Mouse (Mus musculus): ENCODE measurements at regions not wholly inside any gene's neighbourhood (a gene's known extent, or its start where the extent isn't known, plus 50 kb on each side); places are given as distances from the start of the nearest gene placed in this dataset.

- ATAC-seq (replicated peaks; ENCODE audit: low FRiP score): no peak
- Histone ChIP-seq H3K9me3 (replicated peaks) (no peaks in the 10 kb centered on the region), H3K27ac (no peak overlapping the region), H3K4me1 (peaks cover 6% of the 10 kb centered on the region), H3K27me3 (0 out of 2 replicates have a peak, but pooled peaks cover 4% of the 10 kb centered on the region), H3K4me3 (replicated peaks) (no peak overlapping the region), H3K4me2 (no peak overlapping the region), H3K36me3 (no peaks in the 10 kb centered on the region), H3K9ac (no peak overlapping the region)
- WGBS: 59% methylated on average over 4 of the region's 4 CpGs
These were observed 52.1 kb upstream of the Fyn start for GRCm38 (mm10) chr10:39316533-39316932.

DNA sequence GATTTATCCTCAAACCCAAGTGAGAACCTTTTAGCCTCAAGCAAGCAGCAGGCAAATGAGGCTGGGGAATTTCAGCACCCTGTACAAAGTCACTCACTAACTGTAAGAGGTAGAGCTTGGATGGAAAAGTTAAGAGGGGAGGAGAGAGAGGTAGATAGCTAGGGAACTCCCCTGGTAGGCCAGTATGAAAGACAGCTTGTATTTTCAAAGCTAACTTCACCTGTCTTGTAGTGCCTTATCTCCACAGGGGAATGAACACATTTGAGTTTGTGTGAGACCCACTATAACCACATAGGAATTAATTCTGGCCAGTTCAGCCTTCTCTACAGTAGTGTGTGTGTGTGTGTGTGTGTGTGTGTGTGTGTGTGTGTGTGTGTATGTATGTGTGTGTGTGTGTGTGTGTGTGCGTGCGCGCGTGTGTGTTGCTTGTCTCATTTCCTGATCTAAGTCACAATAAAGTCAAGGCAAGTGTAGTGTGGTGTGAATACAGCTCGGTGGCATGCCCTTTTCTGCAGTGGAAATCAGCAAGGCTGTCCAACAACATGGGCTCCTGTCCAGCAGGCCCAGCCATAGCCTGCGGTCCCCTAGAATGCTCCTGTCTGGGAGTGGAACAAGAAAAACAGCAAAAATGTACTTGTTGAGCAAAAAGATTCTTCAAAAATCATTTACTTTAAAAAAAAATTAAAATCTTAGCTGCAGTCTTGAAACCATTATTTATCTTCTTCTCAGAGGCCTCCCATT lies 53.1 kb upstream of the Fyn start:
- H3K9ac ChIP-seq: no peak overlapping the region
- H3K4me3 ChIP-seq (replicated peaks): no peak overlapping the region
- no peaks in the 10 kb centered on the region for H3K27me3 ChIP-seq
- H3K36me3 ChIP-seq: no peaks in the 10 kb centered on the region
- H3K27ac ChIP-seq: no peak overlapping the region
- 73% methylated on average over 6 of the region's 6 CpGs for WGBS
- no peak for ATAC-seq (replicated peaks; ENCODE audit: low FRiP score)
- no peaks in the 10 kb centered on the region for H3K9me3 ChIP-seq (replicated peaks)
- no peaks in the 10 kb centered on the region for H3K4me1 ChIP-seq
- H3K4me2 ChIP-seq: no peak overlapping the region

DNA sequence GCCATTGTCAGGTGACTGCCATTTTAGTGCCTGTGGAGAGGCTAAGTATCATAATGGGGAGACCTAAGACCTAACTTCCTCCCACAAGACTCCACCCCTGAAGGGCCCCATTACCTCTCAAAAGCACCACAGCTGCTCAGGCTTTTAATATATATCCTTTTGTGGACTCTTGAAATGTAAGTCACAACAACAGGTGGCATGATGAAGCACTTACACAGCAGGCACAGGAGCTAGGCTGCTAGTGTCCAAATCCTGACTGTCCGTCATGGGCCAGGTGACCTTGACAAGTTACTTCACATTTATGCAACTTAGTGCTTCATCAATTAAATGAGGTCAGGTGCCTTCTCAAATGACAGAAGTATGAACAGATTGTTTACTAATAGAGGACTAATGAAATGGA lies 57.2 kb upstream of the Fyn start:
- 80% methylated on average over 1 of the region's 1 CpGs for WGBS

GRCm38 (mm10) chr10:39308535-39308934 lies 60.1 kb upstream of the Fyn start:
- no peak overlapping the region for H3K4me2 ChIP-seq
- ATAC-seq (replicated peaks; ENCODE audit: low FRiP score): no peak

More for the DNA sequence above, 57.2 kb upstream of the Fyn start:
- Histone ChIP-seq H3K27ac (no peak overlapping the region), H3K4me1 (no peaks in the 10 kb centered on the region), H3K36me3 (no peaks in the 10 kb centered on the region), H3K9me3 (replicated peaks) (no peaks in the 10 kb centered on the region), H3K9ac (no peak overlapping the region), H3K27me3 (no peaks in the 10 kb centered on the region), H3K4me2 (no peak overlapping the region), H3K4me3 (replicated peaks) (no peak overlapping the region)
- ATAC-seq (replicated peaks; ENCODE audit: low FRiP score): no peak

GRCm38 (mm10) chr10:39292703-39293496 lies 75.8 kb upstream of the Fyn start:
- Histone ChIP-seq H3K4me2 (no peak overlapping the region), H3K9me3 (replicated peaks) (no peaks in the 10 kb centered on the region), H3K36me3 (no peaks in the 10 kb centered on the region), H3K4me1 (peaks cover 23% of the 10 kb centered on the region), H3K9ac (no peak overlapping the region), H3K27ac (no peak overlapping the region), H3K27me3 (no peaks in the 10 kb centered on the region), H3K4me3 (replicated peaks) (no peak overlapping the region)
- 51% methylated on average over 11 of the region's 11 CpGs for WGBS
- ATAC-seq (replicated peaks; ENCODE audit: low FRiP score): peak; percentile 69

More at GRCm38 (mm10) chr10:39308535-39308934, 60.1 kb upstream of the Fyn start:
- Histone ChIP-seq H3K9me3 (replicated peaks) (no peaks in the 10 kb centered on the region), H3K36me3 (no peaks in the 10 kb centered on the region), H3K27ac (no peak overlapping the region), H3K9ac (no peak overlapping the region), H3K27me3 (no peaks in the 10 kb centered on the region), H3K4me3 (replicated peaks) (no peak overlapping the region), H3K4me1 (no peaks in the 10 kb centered on the region)
- WGBS: 66% methylated on average over 1 of the region's 1 CpGs

GRCm38 (mm10) chr10:39291747-39292198 lies 76.9 kb upstream of the Fyn start:
- Histone ChIP-seq H3K4me2 (no peak overlapping the region), H3K27ac (no peak overlapping the region), H3K4me1 (peaks cover 23% of the 10 kb centered on the region), H3K9me3 (replicated peaks) (no peaks in the 10 kb centered on the region), H3K4me3 (replicated peaks) (no peak overlapping the region), H3K36me3 (no peaks in the 10 kb centered on the region), H3K9ac (no peak overlapping the region), H3K27me3 (no peaks in the 10 kb centered on the region)
- WGBS: 68% methylated on average over 9 of the region's 9 CpGs
- ATAC-seq (replicated peaks; ENCODE audit: low FRiP score): no peak

GRCm38 (mm10) chr10:39291134-39291746 lies 77.4 kb upstream of the Fyn start:
- H3K27ac ChIP-seq: no peak overlapping the region
- WGBS: 55% methylated on average over 8 of the region's 8 CpGs
- no peak for ATAC-seq (replicated peaks; ENCODE audit: low FRiP score)
- no peak overlapping the region for H3K9ac ChIP-seq
- H3K4me3 ChIP-seq (replicated peaks): no peak overlapping the region
- no peaks in the 10 kb centered on the region for H3K27me3 ChIP-seq
- no peak overlapping the region for H3K4me2 ChIP-seq
- no peaks in the 10 kb centered on the region for H3K36me3 ChIP-seq
- peaks cover 23% of the 10 kb centered on the region for H3K4me1 ChIP-seq
- H3K9me3 ChIP-seq (replicated peaks): no peaks in the 10 kb centered on the region

DNA sequence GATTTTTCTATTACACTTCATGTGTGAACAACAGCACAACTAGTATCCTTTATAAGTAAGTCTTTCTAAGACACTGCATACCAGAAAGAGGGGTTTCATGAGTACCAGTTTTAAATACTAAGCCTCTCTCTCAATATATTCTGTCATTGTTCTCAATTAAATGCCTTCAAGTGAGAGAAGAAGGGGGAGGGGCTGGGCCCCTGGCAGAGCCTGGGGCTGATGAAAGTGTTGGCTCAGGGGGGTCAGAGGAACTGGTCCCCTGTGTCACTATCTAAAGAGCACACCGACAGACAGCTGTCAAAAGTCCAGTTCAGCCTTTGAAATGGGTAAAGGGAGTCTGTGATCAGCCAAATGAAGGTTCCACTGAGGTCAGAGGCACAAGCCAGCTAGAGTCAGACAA lies 78.4 kb upstream of the Fyn start:
- 59% methylated on average over 1 of the region's 1 CpGs for WGBS
- no peak overlapping the region for H3K27ac ChIP-seq
- no peak overlapping the region for H3K4me3 ChIP-seq (replicated peaks)
- no peak overlapping the region for H3K9ac ChIP-seq
- H3K4me2 ChIP-seq: no peak overlapping the region
- no peaks in the 10 kb centered on the region for H3K36me3 ChIP-seq
- no peak for ATAC-seq (replicated peaks; ENCODE audit: low FRiP score)
- H3K4me1 ChIP-seq: peaks cover 23% of the 10 kb centered on the region
- no peaks in the 10 kb centered on the region for H3K9me3 ChIP-seq (replicated peaks)
- no peaks in the 10 kb centered on the region for H3K27me3 ChIP-seq

DNA sequence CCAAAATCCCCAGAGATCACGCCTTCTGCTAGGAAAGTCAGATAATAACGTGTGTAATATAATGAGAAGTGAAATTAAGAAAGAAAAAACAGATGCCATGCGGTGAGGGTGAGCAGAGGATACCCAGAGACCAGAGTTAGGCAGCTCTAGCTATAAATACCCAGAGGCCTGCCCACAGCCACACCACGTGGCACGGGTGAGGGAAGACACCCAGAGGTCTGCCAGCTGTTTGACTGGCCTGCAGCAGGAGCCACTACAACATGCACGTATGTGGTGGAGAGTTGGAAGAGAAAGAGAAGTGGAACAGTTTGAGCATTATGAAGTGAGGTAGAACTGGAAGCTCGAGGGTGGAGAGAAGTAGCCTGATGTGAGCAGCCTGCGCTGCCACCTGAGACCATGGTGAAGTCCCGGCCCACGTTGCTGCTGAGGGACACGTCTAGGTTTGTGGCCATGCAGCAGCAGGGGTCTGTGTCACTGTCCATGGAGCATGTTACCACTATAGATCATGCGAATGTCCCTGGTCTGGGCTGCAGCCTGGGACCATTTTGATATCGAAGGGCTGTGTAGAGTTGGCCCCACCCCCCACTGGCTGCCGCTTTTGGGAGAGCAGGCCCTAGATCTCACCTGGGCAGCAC lies 88.2 kb upstream of the Fyn start:
- 82% methylated on average over 14 of the region's 14 CpGs for WGBS
- ATAC-seq (replicated peaks; ENCODE audit: low FRiP score): no peak

DNA sequence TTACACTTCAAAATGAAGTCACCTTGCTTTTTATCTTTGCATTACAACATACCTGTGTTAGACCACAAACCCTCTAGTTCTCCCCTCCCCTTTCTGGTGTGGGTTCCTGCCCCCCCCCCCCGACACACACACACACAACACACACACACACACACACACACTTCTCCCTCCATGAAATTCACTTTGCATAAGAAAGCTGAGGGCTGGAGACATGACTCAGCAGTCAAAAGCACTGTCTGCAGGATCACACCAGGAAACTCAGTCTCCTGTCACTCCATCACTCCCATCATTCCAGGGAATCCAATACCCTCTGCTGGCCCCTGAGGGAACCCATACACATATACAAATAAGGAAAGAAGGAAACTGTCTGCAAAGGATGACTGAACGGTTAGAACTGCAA lies 94.5 kb upstream of the Fyn start:
- H3K27me3 ChIP-seq: no peaks in the 10 kb centered on the region
- no peak for ATAC-seq (replicated peaks; ENCODE audit: low FRiP score)
- no peaks in the 10 kb centered on the region for H3K9me3 ChIP-seq (replicated peaks)
- H3K4me2 ChIP-seq: no peak overlapping the region
- WGBS: 40% methylated on average over 2 of the region's 2 CpGs
- H3K4me3 ChIP-seq (replicated peaks): no peak overlapping the region
- no peak overlapping the region for H3K9ac ChIP-seq
- no peak overlapping the region for H3K27ac ChIP-seq
- H3K36me3 ChIP-seq: no peaks in the 10 kb centered on the region
- no peaks in the 10 kb centered on the region for H3K4me1 ChIP-seq

More for the DNA sequence above, 88.2 kb upstream of the Fyn start:
- no peaks in the 10 kb centered on the region for H3K4me1 ChIP-seq
- no peaks in the 10 kb centered on the region for H3K27me3 ChIP-seq
- H3K27ac ChIP-seq: no peak overlapping the region
- no peaks in the 10 kb centered on the region for H3K9me3 ChIP-seq (replicated peaks)
- no peak overlapping the region for H3K4me3 ChIP-seq (replicated peaks)
- no peak overlapping the region for H3K4me2 ChIP-seq
- no peaks in the 10 kb centered on the region for H3K36me3 ChIP-seq
- no peak overlapping the region for H3K9ac ChIP-seq

GRCm38 (mm10) chr10:39273426-39273825 lies 95.2 kb upstream of the Fyn start:
- WGBS: 72% methylated on average over 4 of the region's 4 CpGs
- ATAC-seq (replicated peaks; ENCODE audit: low FRiP score): no peak
- Histone ChIP-seq H3K9me3 (replicated peaks) (no peaks in the 10 kb centered on the region), H3K27ac (no peak overlapping the region), H3K36me3 (no peaks in the 10 kb centered on the region), H3K27me3 (no peaks in the 10 kb centered on the region), H3K4me2 (no peak overlapping the region), H3K9ac (no peak overlapping the region), H3K4me3 (replicated peaks) (no peak overlapping the region), H3K4me1 (no peaks in the 10 kb centered on the region)

Measured in kidney, embryonic 15.5 days (tissue).